Mouse (Mus musculus): Measurements from ENCODE around the gene Kctd11.

The Kctd11 gene

GRCm38 (mm10) chr11:69912716-69913530 lies 31.7 kb upstream of the Kctd11 start:
- no peak for DNase-seq (ENCODE audit: low read depth)

GRCm38 (mm10) chr11:69911701-69912100 lies 30.5 kb upstream of the Kctd11 start:
- DNase-seq (ENCODE audit: low read depth): no peak

- no peak for DNase-seq (ENCODE audit: low read depth)
Observed at GRCm38 (mm10) chr11:69910781-69911560, 29.8 kb upstream of the Kctd11 start.

GRCm38 (mm10) chr11:69910177-69910576 lies 29.0 kb upstream of the Kctd11 start:
- no peak for DNase-seq (ENCODE audit: low read depth)

DNA sequence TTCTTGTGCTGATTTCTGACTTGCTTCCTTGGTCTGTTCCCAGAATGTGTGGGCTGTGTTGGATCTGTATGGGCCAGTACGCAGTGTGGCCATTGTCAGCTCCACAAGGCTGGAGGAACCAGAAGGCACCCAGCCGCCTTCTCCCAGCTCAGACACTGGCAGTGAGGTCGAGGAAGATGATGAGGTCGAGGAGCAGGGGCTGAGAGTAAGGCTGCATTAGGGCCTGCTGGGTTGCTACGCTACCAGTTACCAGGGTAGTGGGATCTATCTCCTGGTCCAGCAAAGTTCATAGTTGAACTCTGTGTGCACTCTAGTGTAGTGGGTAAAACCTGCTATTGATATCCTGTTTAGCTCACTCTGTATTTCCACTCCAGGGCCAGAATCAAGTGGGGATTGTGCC lies 28.0 kb upstream of the Kctd11 start:
- no peak for DNase-seq (ENCODE audit: low read depth)

- DNase-seq (ENCODE audit: low read depth): no peak
Observed at GRCm38 (mm10) chr11:69908645-69909044, 27.4 kb upstream of the Kctd11 start.

- no peak for DNase-seq (ENCODE audit: low read depth)
Observed at GRCm38 (mm10) chr11:69904311-69904710, 23.1 kb upstream of the Kctd11 start.

DNA sequence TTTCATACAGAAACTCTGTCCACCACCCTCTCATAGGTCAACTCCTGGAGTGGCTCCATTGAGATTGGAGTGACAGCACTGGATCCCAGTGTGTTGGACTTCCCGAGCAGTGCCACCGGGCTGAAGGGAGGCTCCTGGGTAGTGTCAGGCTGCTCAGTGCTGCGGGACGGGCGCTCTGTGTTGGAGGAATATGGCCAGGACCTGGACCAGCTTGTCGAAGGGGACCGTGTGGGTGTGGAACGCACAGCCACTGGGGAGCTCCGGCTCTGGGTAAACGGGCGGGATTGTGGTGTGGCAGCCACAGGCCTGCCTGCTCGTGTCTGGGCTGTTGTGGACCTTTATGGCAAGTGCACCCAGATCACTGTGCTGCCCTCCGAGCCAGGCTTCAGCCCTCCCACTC lies 21.8 kb upstream of the Kctd11 start:
- no peak for DNase-seq (ENCODE audit: low read depth)

DNA sequence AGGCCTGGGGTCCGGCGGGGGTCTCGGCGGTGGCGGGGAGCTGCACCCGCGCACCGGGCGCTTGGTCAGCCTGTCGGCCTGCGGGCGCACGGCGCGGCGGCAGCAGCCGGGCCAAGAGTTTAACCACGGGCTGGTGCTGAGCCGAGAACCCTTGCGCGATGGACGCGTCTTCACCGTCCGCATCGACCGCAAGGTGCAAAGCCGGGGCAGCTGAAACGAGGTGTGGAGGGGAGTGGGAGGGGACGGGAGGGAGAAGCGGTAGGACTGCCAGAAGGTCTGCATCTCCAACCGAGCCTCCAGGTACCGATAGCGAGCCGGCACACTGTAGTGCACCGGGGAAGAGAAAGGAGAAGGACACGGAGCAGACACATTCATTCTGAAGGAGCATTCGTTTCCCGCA lies 20.8 kb upstream of the Kctd11 start:
- no peak for DNase-seq (ENCODE audit: low read depth)

DNA sequence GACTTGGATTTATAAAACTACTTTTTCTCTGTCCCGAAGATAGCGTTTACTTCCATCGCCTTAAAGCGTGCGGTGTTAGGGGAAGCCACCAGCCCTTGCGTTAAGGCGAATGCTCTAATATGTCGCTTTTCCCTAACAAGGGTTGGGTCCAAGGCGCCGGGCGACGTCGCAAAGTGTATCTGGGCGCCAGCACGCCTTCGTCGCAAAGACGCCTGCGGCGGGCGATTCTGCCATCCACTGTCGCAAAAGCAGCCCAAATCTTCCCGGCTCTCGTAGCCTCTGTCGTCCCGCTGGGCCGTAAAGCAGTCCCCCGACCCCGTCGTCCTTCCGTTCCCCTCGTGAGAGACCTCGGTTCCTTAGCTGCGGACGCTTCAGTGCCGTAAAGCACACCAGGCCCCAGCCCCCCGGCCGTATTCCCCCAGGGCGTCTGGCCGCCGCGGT lies 20.2 kb upstream of the Kctd11 start:
- DNase-seq (ENCODE audit: low read depth): peak; percentile 94

DNA sequence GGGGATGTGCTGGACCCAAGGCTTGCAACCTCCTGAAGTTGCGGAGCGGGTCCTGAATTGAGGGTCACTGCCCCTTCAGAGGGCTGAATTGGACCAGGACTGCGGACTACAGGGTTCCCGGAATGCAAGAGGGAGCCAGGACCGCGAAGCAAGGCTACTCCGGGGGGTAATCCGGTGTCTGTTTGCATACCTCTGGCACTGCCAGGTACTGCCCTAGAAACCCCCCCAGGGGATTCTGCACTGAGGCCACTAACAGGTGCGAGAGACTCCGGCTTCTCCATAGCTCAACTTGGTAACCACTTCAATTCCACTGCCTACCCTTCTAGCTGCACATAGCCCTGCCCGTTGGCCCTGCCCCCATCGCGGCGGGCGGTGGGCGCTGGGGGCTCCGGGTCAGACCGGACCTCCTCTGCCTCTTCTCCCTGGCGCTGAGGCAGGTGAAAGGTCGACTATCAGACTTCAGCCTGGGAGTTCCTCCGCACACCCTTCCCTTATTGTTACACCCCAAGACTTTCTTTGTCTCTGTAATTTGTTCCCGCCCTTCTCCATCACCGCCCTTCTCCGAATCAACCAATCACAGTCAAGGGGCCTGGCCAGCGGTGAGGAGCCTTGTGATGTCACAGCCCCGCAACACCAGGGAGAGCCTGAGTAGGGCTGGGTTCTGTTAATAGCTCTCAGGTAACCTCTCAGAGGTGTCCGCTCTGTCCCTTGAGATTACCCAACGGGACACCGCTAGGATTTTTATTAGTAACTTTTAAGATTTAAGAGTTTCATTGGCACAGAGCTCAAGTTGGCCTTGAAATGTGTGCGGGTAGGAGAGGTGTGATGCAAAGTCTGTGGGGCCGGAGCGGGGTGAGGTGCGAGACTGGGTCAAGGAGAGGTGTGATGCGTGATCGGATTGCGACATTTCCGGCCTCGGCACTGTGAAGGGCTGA lies 19.5 kb upstream of the Kctd11 start, which contains the start of the genes 2810408A11Rik and Neurl4:
TSS of gene 2810408A11Rik (minus strand) at position 517 of the 935 bp plus-strand sequence.
TSS of gene Neurl4 (plus strand) at position 602 of the 935 bp plus-strand sequence.
- DNase-seq (ENCODE audit: low read depth): peak; percentile 98

DNA sequence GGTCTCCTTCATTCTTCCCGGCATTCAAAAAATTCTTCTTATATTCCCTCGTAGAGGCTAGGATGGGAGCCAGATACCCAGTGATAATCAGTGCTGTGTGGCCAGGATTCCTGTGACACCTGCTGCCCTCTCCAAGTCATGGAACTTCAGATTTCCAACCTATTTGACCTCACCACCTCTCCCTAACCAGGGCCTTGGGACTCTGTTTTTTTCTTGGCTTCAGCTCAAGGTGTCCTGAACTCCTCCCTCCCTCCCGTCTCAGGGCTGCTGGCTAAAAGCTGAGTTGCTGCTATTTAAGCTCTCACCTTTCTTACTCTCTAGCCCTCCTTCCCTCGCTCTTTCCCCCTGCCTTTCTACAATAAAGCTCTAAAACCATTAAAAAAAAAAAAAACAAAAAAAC lies 18.7 kb upstream of the Kctd11 start:
- DNase-seq (ENCODE audit: low read depth): no peak

DNA sequence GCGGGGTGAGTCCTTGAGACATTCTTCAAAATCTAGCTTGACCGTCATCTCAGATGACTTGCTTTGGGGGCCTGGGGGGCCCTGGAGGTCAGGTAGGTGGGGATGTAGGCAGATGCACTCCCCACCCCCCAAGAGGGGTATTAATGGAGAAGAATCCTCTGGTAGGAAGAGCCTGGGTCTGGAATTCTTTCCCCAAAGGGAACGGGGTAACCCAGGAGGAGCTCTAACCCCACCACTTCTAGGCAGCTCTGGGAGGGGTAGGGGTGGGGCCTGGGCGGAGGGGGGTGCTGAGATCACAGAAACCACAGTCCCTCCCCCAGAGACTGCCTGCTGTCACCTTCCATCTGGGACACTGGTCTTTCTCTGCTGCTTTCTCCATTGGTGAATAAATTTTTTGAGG lies 14.1 kb upstream of the Kctd11 start, which contains the start of gene Acap1:
TSS of gene Acap1 (minus strand) at position 249 of the 400 bp plus-strand sequence.
- DNase-seq (ENCODE audit: low read depth): peak; percentile 88

DNA sequence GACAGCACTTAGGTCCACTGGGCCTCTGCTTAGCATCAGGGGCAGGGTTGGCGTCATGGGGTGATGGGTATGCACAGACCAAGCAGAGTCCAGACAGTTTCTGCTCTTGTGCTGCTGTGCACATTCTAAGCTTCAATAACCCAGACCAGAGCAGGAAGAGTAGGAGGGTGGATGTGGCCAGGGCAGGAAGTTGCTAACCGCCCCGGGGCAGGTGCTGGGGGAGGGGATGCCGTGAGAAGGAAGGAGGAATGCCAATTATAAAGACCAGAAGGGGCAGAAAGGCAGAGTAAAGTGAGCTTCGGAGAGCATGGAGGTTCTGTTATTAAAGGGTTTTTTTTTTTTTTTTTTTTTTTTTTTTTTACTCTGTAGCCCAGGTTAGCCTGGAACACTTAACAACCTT lies 13.5 kb upstream of the Kctd11 start:
- DNase-seq (ENCODE audit: low read depth): peak; percentile 91

DNA sequence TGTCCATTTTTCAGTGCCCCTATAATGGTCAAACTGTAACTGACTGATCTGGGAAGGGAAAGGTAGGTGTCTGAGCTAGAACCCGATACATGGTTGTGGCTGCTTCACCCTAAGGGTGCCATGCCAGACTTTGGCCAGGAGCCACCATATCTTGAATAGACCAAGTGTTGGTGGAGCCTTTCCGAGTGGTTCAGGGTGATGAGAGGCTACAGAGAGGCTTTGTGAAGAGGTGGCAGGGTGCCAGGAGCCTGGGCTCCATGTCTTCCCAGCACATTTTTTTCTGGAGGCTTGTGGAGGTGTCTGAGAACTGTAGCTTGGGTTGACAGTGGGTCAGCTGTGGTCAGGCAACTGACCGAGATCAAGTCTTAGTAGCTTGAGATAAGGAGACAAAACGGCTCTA lies 10.3 kb upstream of the Kctd11 start:
- no peak for DNase-seq (ENCODE audit: low read depth)

DNA sequence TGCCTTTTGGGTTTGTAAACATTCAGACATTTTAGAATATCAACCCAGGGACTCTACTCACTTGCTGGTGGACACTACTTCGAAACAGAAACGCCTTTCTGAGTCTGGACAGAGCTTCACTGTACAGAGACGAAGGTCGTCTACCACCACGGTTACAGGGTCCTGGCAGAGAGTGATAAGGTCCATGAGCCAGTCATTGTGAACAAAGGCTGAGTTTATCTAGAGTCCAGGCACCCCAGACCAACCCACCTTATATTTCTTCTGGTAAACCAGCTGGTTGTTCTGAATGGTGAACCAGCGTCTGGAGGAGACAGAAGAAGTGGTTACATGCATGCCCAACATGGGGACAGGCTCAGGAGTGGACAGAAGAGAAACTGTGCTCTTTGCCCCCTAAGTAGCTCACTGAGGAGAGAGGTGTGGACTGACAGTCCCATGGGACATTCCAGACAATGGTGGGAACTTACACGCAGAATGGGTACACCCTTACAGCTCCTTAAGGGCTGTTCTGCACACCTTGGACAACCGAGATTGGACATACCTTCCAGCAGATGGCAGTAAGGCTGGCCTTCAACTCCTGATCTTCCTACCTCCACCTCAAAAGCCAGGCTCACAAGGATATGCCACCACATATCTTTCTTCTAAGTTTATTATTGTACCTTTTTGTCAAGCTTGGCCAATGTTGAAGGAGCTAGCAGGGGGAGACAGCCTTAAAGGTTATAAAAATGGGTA lies 5.9 kb upstream of the Kctd11 start:
- peak; percentile 32 for DNase-seq (ENCODE audit: low read depth)

DNA sequence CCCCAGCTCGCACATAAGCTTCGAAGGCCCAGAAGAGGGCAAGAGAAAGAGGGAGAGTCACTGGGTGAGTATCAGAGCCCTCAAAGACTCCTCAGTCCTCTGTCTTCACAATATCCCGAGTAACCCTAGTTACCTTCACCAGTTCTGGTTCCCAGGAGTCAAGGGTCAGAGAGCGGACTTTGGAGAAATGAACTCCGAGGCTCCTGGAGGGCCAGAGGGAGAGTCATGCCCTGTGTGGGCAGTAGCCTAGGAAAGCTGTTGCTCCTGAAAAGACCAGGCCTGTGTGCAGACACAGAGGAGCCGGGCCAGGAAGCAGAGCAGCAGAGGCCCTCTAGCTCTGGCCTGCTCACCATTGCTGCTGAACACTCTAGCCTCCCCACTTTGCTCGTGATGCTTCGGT lies 3.5 kb upstream of the Kctd11 start:
- DNase-seq (ENCODE audit: low read depth): no peak

DNA sequence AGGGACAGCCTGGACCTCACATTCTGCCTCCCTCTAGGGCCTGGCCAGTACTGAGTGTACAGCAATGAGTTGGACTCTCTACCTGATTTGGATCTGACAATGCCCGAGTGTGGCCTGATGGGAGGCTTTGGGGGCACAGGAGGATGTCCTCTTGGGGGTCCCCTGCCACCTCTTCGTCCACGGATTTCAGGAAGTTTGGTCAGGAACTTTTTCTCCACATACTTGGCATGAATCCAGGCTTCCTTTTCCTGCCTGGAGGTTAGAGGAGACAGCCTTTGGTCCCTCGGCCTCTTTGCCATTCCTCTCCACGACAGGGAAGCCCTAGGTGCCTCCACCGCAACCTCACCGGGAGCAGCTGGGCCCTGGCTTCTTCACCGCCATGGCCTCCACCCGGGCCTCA lies 3.0 kb upstream of the Kctd11 start:
- no peak for DNase-seq (ENCODE audit: low read depth)

- DNase-seq (ENCODE audit: low read depth): no peak
Observed at GRCm38 (mm10) chr11:69883527-69884151, 2.4 kb upstream of the Kctd11 start.

DNA sequence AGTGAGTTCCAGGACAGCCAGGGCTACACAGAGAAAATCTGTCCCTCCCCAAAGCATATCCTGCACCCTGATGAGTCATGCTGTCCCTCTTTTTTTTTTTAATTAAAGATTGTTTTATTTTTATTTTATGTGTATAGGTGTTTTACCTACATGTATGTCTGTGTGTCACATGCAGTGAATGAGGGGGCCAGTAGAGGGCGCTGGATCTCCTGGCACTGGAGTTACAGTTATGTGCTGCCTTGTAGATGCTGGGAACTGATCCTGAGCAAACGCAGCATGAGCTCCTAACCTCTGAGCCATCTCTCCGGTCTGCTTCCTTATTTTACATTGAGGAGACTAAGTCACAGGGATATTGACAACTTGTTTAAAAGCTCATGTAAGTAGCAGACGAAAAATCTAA lies 1.9 kb upstream of the Kctd11 start:
- DNase-seq (ENCODE audit: low read depth): peak; percentile 81
